Mouse (Mus musculus): ENCODE data around the gene Pde3a. TPM values are rescaled to one million over a fixed set of nuclear protein-coding genes. Genes with fewer than 3 reads are reported as not detected.
"Not testable (repeated sequence)": the region's sequence is repeated elsewhere in the genome, so short reads cannot be mapped to it uniquely, and the experiment has no call there.

Pde3a gene
- total RNA-seq, 1 experiment from 2014 or later = 0.23 TPM

- no peak for ATAC-seq (ENCODE audit: extremely low read depth, insufficient number of reproducible peaks, low FRiP score, poor library complexity, severe bottlenecking)
Measured at GRCm38 (mm10) chr6:141311615-141312014, 62.5 kb downstream of the Pde3a start.

GRCm38 (mm10) chr6:141313112-141313511, 64.0 kb downstream of the Pde3a start:
- no peak for ATAC-seq (ENCODE audit: extremely low read depth, insufficient number of reproducible peaks, low FRiP score, poor library complexity, severe bottlenecking)

GRCm38 (mm10) chr6:141318440-141318839, 69.4 kb downstream of the Pde3a start:
- ATAC-seq (ENCODE audit: extremely low read depth, insufficient number of reproducible peaks, low FRiP score, poor library complexity, severe bottlenecking) = no peak

GRCm38 (mm10) chr6:141321253-141321652, 72.2 kb downstream of the Pde3a start:
- ATAC-seq (ENCODE audit: extremely low read depth, insufficient number of reproducible peaks, low FRiP score, poor library complexity, severe bottlenecking) = no peak

- ATAC-seq (ENCODE audit: extremely low read depth, insufficient number of reproducible peaks, low FRiP score, poor library complexity, severe bottlenecking) = no peak
Measured at GRCm38 (mm10) chr6:141322961-141323360, 73.9 kb downstream of the Pde3a start.

GRCm38 (mm10) chr6:141327134-141327533, 78.1 kb downstream of the Pde3a start:
- ATAC-seq (ENCODE audit: extremely low read depth, insufficient number of reproducible peaks, low FRiP score, poor library complexity, severe bottlenecking) = not testable (repeated sequence)

- ATAC-seq (ENCODE audit: extremely low read depth, insufficient number of reproducible peaks, low FRiP score, poor library complexity, severe bottlenecking) = no peak
Measured at GRCm38 (mm10) chr6:141328071-141328470, 79.0 kb downstream of the Pde3a start.

GRCm38 (mm10) chr6:141331464-141331863, 82.4 kb downstream of the Pde3a start:
- no peak for ATAC-seq (ENCODE audit: extremely low read depth, insufficient number of reproducible peaks, low FRiP score, poor library complexity, severe bottlenecking)

- ATAC-seq (ENCODE audit: extremely low read depth, insufficient number of reproducible peaks, low FRiP score, poor library complexity, severe bottlenecking) = no peak
Measured at GRCm38 (mm10) chr6:141332613-141333165, 83.6 kb downstream of the Pde3a start.

- ATAC-seq (ENCODE audit: extremely low read depth, insufficient number of reproducible peaks, low FRiP score, poor library complexity, severe bottlenecking) = no peak
Measured at GRCm38 (mm10) chr6:141333245-141333644, 84.2 kb downstream of the Pde3a start.

GRCm38 (mm10) chr6:141335878-141336277, 86.8 kb downstream of the Pde3a start:
- ATAC-seq (ENCODE audit: extremely low read depth, insufficient number of reproducible peaks, low FRiP score, poor library complexity, severe bottlenecking) = no peak

GRCm38 (mm10) chr6:141336438-141336837, 87.4 kb downstream of the Pde3a start:
- ATAC-seq (ENCODE audit: extremely low read depth, insufficient number of reproducible peaks, low FRiP score, poor library complexity, severe bottlenecking) = no peak

GRCm38 (mm10) chr6:141337673-141338072, 88.6 kb downstream of the Pde3a start:
- no peak for ATAC-seq (ENCODE audit: extremely low read depth, insufficient number of reproducible peaks, low FRiP score, poor library complexity, severe bottlenecking)

GRCm38 (mm10) chr6:141341385-141341784, 92.3 kb downstream of the Pde3a start:
- no peak for ATAC-seq (ENCODE audit: extremely low read depth, insufficient number of reproducible peaks, low FRiP score, poor library complexity, severe bottlenecking)

- ATAC-seq (ENCODE audit: extremely low read depth, insufficient number of reproducible peaks, low FRiP score, poor library complexity, severe bottlenecking) = no peak
Measured at GRCm38 (mm10) chr6:141347870-141348269, 98.8 kb downstream of the Pde3a start.

GRCm38 (mm10) chr6:141348542-141348941, 99.5 kb downstream of the Pde3a start:
- no peak for ATAC-seq (ENCODE audit: extremely low read depth, insufficient number of reproducible peaks, low FRiP score, poor library complexity, severe bottlenecking)

- ATAC-seq (ENCODE audit: extremely low read depth, insufficient number of reproducible peaks, low FRiP score, poor library complexity, severe bottlenecking) = no peak
Measured at GRCm38 (mm10) chr6:141350261-141350660, 101.2 kb downstream of the Pde3a start.

GRCm38 (mm10) chr6:141352277-141352676, 103.2 kb downstream of the Pde3a start:
- no peak for ATAC-seq (ENCODE audit: extremely low read depth, insufficient number of reproducible peaks, low FRiP score, poor library complexity, severe bottlenecking)

GRCm38 (mm10) chr6:141363664-141364063, 114.6 kb downstream of the Pde3a start:
- no peak for ATAC-seq (ENCODE audit: extremely low read depth, insufficient number of reproducible peaks, low FRiP score, poor library complexity, severe bottlenecking)

GRCm38 (mm10) chr6:141367037-141367436, 118.0 kb downstream of the Pde3a start:
- ATAC-seq (ENCODE audit: extremely low read depth, insufficient number of reproducible peaks, low FRiP score, poor library complexity, severe bottlenecking) = no peak

- ATAC-seq (ENCODE audit: extremely low read depth, insufficient number of reproducible peaks, low FRiP score, poor library complexity, severe bottlenecking) = no peak
Measured at GRCm38 (mm10) chr6:141372697-141373096, 123.6 kb downstream of the Pde3a start.

Measured in neutrophil, adult 5-6 weeks (primary cell).